Mouse (Mus musculus) neural tube, embryonic 11.5 days (tissue): ENCODE results near the gene Gls. TPM values are rescaled to one million over a fixed set of nuclear protein-coding genes. Genes with fewer than 3 reads are reported as not detected.
A peak's percentile ranks its signal among the peaks of the same experiment; 100 is the strongest.

Experiments
- ATAC-seq: fragments of 200-750 bp; cut with Nextera tagmentation; 2 replicates; pipeline ENCODE4 v1.8.0; 2017; ENCODE audit warnings: moderate number of reproducible peaks, mild to moderate bottlenecking, moderate TSS enrichment, moderate library complexity; ENCODE audit not compliant: insufficient read depth, low FRiP score, low TSS enrichment
- DNase-seq: peaks from one replicate; pipeline ENCODE4 v3.0.0-alpha.2; 2015; ENCODE audit warnings: low spot score
- H3K27ac ChIP-seq: fragments of 300-500 bp; sonication (generic); 2 replicates; pipeline ENCODE4 v1.5.1; 2014; ENCODE audit warnings: low read depth, mild to moderate bottlenecking, low read length
- H3K27me3 ChIP-seq: fragments of 300-500 bp; sonication (generic); 2 replicates; pipeline ENCODE4 v1.6.1; 2014; ENCODE audit warnings: mild to moderate bottlenecking, low read length, mixed read lengths; ENCODE audit not compliant: control insufficient read depth, insufficient read depth
- H3K36me3 ChIP-seq: fragments of 300-500 bp; sonication (generic); 2 replicates; pipeline ENCODE4 v1.6.1; 2014; ENCODE audit warnings: mild to moderate bottlenecking, low read length, moderate library complexity, mixed read lengths; ENCODE audit not compliant: control insufficient read depth, insufficient read depth
- H3K4me1 ChIP-seq: fragments of 300-500 bp; sonication (generic); 2 replicates; pipeline ENCODE4 v1.6.1; 2014; ENCODE audit warnings: low read length, mixed read lengths; ENCODE audit not compliant: control insufficient read depth, insufficient read depth
- H3K4me2 ChIP-seq: fragments of 300-500 bp; sonication (generic); 2 replicates; pipeline ENCODE4 v1.6.1; 2014; ENCODE audit warnings: low read depth, mild to moderate bottlenecking, moderate library complexity
- H3K4me3 ChIP-seq: fragments of 300-500 bp; sonication (generic); 2 replicates; pipeline ENCODE4 v1.5.1; 2014; ENCODE audit warnings: low read depth, low read length
- H3K9ac ChIP-seq: fragments of 300-500 bp; sonication (generic); 2 replicates; pipeline ENCODE4 v1.6.1; 2014; ENCODE audit warnings: mild to moderate bottlenecking, low read length
- H3K9me3 ChIP-seq: fragments of 300-500 bp; sonication (generic); 2 replicates; pipeline ENCODE4 v1.6.1; 2016; ENCODE audit warnings: low read length; ENCODE audit not compliant: control insufficient read depth
- WGBS: fragments of 180-500 bp; shearing (Covaris S2); extraction: QIAGEN DNeasy Blood & Tissue Kit; methylation state at CpG from one replicate; pipeline ENCODE4 v1.1.7; 2014; 5-methylcytosine and 5-hydroxymethylcytosine counted together
- polyA plus RNA-seq: library from polyadenylated mRNA; unstranded; fragments of >200 nt; fragmentation: Nextera tagmentation; extraction: Ambion mirVana; gene quantifications from 2 replicates; pipeline ENCODE4 v1.2.1, GENCODE M21; 2014

Gls gene
- polyA plus RNA-seq, 1 experiment from 2014 or later, result 28.0 TPM

DNA sequence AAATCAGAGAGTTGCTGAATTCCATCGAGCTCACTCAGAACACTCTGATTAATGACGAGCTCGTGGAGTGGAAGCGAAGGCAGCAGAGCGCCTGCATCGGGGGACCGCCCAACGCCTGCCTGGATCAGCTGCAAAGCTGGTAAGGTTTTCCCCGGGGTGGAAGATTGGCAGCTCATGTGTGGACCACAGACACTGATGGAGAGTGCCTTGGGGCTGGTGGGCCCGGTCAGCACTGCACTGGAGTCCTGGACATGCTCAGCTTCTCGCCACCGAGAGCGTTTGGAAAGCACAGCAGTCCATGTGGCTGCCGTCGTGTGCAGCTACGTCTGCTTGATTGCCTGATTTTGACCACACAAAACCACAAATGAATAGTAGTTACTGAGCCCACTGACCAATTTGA is 95.7 kb downstream of the Gls start:
- Histone ChIP-seq H3K36me3 (no peaks in the 10 kb centered on the region), H3K4me1 (no peaks in the 10 kb centered on the region), H3K4me3 (no peak overlapping the region), H3K4me2 (no peak overlapping the region), H3K27me3 (no peaks in the 10 kb centered on the region), H3K9me3 (no peaks in the 10 kb centered on the region), H3K9ac (no peak overlapping the region), H3K27ac (no peak overlapping the region)
- WGBS, result 73% methylated on average over 16 of the region's 16 CpGs
- DNase-seq (peak; percentile 43), ATAC-seq (no peak)

DNA sequence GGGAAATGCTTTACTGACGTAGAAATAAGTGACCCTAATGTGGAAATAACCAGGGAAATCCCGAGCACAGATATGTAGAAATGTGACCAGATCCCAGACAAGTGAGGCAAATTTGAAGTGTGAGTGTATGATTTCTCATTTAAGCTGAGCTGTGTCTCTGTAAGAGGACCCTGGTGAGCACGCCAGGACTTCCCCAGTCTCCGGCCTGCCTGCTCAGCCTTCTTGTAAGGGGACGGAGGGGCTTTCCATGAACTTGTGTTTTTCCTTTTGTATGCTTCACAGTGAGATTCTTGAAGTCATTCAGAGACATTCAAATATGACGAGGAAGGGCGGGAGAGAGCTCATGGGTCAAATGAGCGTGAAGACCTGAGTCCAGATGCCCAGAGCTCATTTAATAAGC is 99.8 kb downstream of the Gls start:
- Histone ChIP-seq H3K27me3 (no peaks in the 10 kb centered on the region), H3K4me1 (no peaks in the 10 kb centered on the region), H3K36me3 (no peaks in the 10 kb centered on the region), H3K27ac (no peak overlapping the region), H3K4me3 (no peak overlapping the region), H3K4me2 (no peak overlapping the region), H3K9ac (no peak overlapping the region), H3K9me3 (no peaks in the 10 kb centered on the region)
- DNase-seq, result no peak
- 79% methylated on average over 8 of the region's 8 CpGs for WGBS
- no peak for ATAC-seq

DNA sequence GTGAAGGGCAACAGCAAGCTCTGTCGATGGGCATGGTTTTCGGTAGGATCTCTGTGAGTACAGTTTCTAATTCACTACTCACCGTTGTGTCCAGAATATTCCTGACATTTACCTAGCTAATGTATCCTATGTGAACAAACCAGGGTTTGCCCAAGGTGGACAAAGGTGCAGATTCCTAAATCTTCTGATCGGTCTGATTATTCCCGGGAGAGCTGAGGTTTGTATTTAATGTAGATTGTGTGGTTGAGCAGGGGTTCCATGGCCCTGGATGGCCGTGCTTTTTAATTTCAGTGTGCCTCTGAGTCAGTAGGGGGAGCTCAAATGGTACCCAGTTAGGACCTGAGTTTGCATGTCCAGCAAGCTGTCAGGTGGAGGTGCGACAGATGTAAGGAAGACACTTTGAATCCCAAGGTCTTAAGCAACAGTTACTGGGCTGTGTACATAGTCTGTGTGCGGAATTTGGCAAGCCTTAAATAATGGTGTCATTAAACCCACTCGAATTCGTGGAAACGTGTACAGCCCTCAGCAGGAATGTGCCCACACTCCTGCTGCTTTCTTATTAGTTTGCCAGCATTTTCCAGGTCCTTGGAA is 101.2 kb downstream of the Gls start:
- no peaks in the 10 kb centered on the region for H3K4me1 ChIP-seq
- H3K4me2 ChIP-seq, result no peak overlapping the region
- no peaks in the 10 kb centered on the region for H3K9me3 ChIP-seq
- no peaks in the 10 kb centered on the region for H3K27me3 ChIP-seq
- H3K36me3 ChIP-seq, result no peaks in the 10 kb centered on the region
- H3K4me3 ChIP-seq, result no peak overlapping the region
- DNase-seq (no peak), ATAC-seq (no peak)
- WGBS, result 85% methylated on average over 11 of the region's 11 CpGs
- H3K27ac ChIP-seq, result no peak overlapping the region
- no peak overlapping the region for H3K9ac ChIP-seq

DNA sequence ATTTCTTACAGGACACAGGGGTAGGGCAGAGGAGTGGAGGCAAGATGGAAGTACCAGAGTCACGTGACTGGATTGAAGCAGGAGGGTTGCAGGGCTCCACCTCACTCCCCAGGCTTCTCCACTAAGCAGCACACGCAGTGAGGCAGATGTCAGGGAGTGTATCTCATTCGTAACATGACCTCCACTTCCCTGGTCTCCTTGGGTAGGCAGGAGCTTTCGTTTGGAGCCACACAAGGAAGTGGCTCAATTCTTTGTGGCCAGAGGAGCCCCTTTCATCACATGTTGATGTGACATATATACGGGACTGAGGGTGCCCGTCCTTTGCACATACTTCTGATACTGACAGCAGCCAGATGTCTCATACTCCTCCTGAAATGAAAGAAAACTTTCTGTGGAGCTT is 103.2 kb downstream of the Gls start:
- WGBS, result 67% methylated on average over 6 of the region's 6 CpGs

DNA sequence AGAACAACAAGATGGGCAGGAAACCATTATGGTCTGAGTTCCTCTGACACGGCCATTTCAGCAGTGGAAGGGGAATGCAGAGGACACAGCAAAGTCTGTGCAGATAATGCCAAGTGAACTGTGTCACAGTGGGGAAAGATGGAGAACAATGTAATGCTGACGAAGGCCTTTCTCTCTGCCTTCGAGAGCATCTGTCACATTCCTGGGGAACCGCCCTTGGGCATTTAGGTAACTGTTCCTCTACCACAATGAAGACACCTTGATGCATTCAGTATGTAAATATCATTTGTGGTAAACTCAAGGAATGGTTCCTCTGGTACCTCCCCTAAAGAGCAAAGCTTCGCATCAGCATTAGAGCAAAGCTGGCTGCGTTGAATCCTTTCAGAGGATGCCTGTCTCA is 105.7 kb downstream of the Gls start:
- Histone ChIP-seq H3K27me3 (no peaks in the 10 kb centered on the region), H3K4me1 (no peaks in the 10 kb centered on the region), H3K9me3 (no peaks in the 10 kb centered on the region), H3K36me3 (peaks cover 2% of the 10 kb centered on the region; the same call in 1 of the 2 replicates), H3K27ac (no peak overlapping the region), H3K4me3 (no peak overlapping the region), H3K9ac (no peak overlapping the region), H3K4me2 (no peak overlapping the region)
- no peak for DNase-seq
- no peak for ATAC-seq
- 93% methylated on average over 6 of the region's 6 CpGs for WGBS

More for the DNA sequence above, 103.2 kb downstream of the Gls start:
- Histone ChIP-seq H3K4me3 (no peak overlapping the region), H3K9me3 (no peaks in the 10 kb centered on the region), H3K9ac (no peak overlapping the region), H3K36me3 (peaks cover 2% of the 10 kb centered on the region; the same call in 1 of the 2 replicates), H3K4me2 (no peak overlapping the region), H3K27me3 (no peaks in the 10 kb centered on the region), H3K27ac (no peak overlapping the region), H3K4me1 (no peaks in the 10 kb centered on the region)
- ATAC-seq (no peak), DNase-seq (no peak)

DNA sequence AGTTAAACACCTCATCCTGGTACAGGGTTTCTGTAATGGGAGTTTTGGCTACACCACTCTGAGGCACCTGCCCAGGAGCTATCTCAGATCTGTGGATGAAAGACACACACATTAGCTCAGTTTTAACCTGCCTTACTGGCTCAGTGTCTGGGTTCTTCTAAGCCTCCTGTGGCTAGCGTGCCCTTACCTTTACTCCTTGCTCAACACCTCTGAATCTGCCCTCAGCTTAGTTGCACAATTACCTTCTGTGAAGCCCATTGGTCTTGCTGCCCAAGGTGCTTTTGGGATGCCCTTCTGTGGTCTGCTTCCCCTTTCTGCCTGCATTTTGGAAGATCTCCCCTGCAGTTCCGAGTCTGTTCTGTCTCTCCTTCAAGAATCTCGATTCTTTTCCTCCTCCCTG is 108.2 kb downstream of the Gls start:
- Histone ChIP-seq H3K36me3 (peaks cover 2% of the 10 kb centered on the region; the same call in 1 of the 2 replicates), H3K9ac (no peak overlapping the region), H3K4me1 (0 out of 2 replicates have a peak, but pooled peaks cover 1% of the 10 kb centered on the region), H3K27me3 (no peaks in the 10 kb centered on the region), H3K4me3 (no peak overlapping the region), H3K9me3 (no peaks in the 10 kb centered on the region), H3K4me2 (no peak overlapping the region), H3K27ac (no peak overlapping the region)
- 69% methylated on average over 3 of the region's 3 CpGs for WGBS
- ATAC-seq (no peak), DNase-seq (no peak)

DNA sequence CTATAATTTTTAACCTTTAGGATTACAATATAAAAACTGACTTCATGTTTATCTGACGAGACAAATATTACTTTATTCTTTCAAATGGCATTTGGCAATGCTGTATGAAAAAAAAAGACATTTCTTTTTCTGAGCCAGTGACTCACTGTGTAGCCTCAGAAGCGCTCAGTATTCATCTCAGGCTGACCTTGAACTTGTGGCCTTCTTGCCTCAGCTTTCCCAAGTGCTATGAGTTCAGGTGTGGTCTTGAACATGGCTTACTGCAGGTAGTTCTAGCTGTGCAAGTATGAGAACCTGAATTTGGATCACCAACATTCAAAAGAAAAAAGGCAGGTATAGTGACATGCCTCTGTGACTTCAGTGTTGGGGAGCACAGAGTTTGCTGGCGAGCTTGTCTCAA is 112.0 kb downstream of the Gls start:
- no peak for DNase-seq
- Histone ChIP-seq H3K27ac (no peak overlapping the region), H3K9ac (no peak overlapping the region), H3K9me3 (no peaks in the 10 kb centered on the region), H3K27me3 (no peaks in the 10 kb centered on the region), H3K4me1 (0 out of 2 replicates have a peak, but pooled peaks cover 2% of the 10 kb centered on the region), H3K4me2 (no peak overlapping the region), H3K4me3 (no peak overlapping the region), H3K36me3 (no peaks in the 10 kb centered on the region)
- no peak for ATAC-seq
- WGBS, result 85% methylated on average over 3 of the region's 3 CpGs

DNA sequence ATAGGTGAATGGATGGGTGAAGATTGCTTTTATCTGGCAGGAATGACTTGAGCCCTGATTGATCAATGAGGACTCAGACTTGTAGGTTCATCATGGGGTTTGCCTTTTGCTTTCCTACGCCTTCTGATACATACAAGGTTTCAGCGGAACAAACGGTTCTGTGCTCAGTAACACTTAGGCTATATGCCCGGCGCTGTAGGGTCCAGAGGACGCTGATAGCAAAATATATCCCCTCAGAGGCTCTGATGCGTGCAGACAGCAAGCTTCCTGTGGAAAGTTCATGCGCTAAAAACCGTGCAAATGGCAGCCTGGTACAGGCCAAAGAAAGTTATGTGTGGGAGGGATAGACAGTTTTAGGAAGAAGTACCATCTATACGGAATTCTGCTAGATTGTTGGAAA is 112.8 kb downstream of the Gls start:
- DNase-seq, result no peak
- H3K4me2 ChIP-seq, result peak overlapping the region; percentile 90
- H3K27me3 ChIP-seq, result no peaks in the 10 kb centered on the region
- ATAC-seq, result no peak
- no peak overlapping the region for H3K27ac ChIP-seq
- peak overlapping the region; percentile 76 for H3K4me3 ChIP-seq
- WGBS, result 38% methylated on average over 10 of the region's 10 CpGs
- H3K36me3 ChIP-seq, result no peaks in the 10 kb centered on the region
- no peaks in the 10 kb centered on the region for H3K9me3 ChIP-seq
- 0 out of 2 replicates have a peak, but pooled peaks cover 2% of the 10 kb centered on the region for H3K4me1 ChIP-seq
- H3K9ac ChIP-seq, result peak overlapping the region; percentile 64

DNA sequence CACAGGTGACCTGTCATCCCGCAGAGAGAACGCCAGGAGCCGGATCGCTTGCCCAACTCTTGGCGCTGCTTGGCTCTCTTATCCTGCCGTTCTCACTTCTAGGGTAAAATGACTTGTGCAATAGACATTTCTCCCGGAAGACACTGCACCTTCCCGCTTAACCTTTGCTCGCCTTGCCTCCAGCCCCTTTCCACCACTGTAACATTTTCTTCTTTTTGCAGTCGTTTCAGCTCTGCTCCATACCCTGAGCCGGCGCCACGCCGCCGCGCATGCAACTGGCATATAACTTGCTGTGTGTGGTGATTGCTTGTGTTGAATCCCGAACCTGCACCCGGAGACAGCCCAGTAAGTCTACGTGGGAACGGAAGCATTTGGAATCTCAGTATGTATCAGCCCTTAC is 113.3 kb downstream of the Gls start:
- Histone ChIP-seq H3K4me2 (peak overlapping the region; percentile 90), H3K9me3 (no peaks in the 10 kb centered on the region), H3K9ac (peak overlapping the region; percentile 64), H3K27me3 (no peaks in the 10 kb centered on the region), H3K27ac (no peak overlapping the region), H3K4me3 (peak overlapping the region; percentile 76), H3K36me3 (no peaks in the 10 kb centered on the region), H3K4me1 (0 out of 2 replicates have a peak, but pooled peaks cover 2% of the 10 kb centered on the region)
- ATAC-seq (peak; percentile 43), DNase-seq (no peak)
- 1% methylated on average over 20 of the region's 20 CpGs for WGBS
